Mouse (Mus musculus): ENCODE measurements at regions not wholly inside any gene's neighbourhood (a gene's known extent, or its start where the extent isn't known, plus 50 kb on each side); places are given as distances from the start of the nearest gene placed in this dataset.

GRCm38 (mm10) chr5:74885958-74886357 lies 158.6 kb downstream of the Chic2 start:
- DNase-seq (ENCODE audit: low read depth, low spot score), result no peak

- DNase-seq (ENCODE audit: low read depth, low spot score), result no peak
Observed at GRCm38 (mm10) chr5:74882563-74882962, 162.0 kb downstream of the Chic2 start.

- DNase-seq (ENCODE audit: low read depth, low spot score), result no peak
Observed at GRCm38 (mm10) chr5:74880669-74881226, 163.8 kb downstream of the Chic2 start.

GRCm38 (mm10) chr5:74880048-74880437 lies 164.5 kb downstream of the Chic2 start:
- DNase-seq (ENCODE audit: low read depth, low spot score), result no peak

GRCm38 (mm10) chr5:74879098-74880047 lies 165.2 kb downstream of the Chic2 start:
- no peak for DNase-seq (ENCODE audit: low read depth, low spot score)

GRCm38 (mm10) chr5:74877595-74877994 lies 167.0 kb downstream of the Chic2 start:
- DNase-seq (ENCODE audit: low read depth, low spot score), result no peak

- DNase-seq (ENCODE audit: low read depth, low spot score), result no peak
Observed at GRCm38 (mm10) chr5:74877185-74877584, 167.4 kb downstream of the Chic2 start.

GRCm38 (mm10) chr5:74874691-74875090 lies 169.9 kb downstream of the Chic2 start:
- no peak for DNase-seq (ENCODE audit: low read depth, low spot score)

- no peak for DNase-seq (ENCODE audit: low read depth, low spot score)
Observed at GRCm38 (mm10) chr5:74870615-74871014, 167.9 kb upstream of the Lnx1 start.

- peak; percentile 18 for DNase-seq (ENCODE audit: low read depth, low spot score)
Observed at GRCm38 (mm10) chr5:74867113-74867785, 164.5 kb upstream of the Lnx1 start.

- no peak for DNase-seq (ENCODE audit: low read depth, low spot score)
Observed at GRCm38 (mm10) chr5:74866697-74867096, 164.0 kb upstream of the Lnx1 start.

GRCm38 (mm10) chr5:74865446-74865845 lies 162.7 kb upstream of the Lnx1 start:
- DNase-seq (ENCODE audit: low read depth, low spot score), result no peak

- no peak for DNase-seq (ENCODE audit: low read depth, low spot score)
Observed at GRCm38 (mm10) chr5:74864540-74865157, 161.9 kb upstream of the Lnx1 start.

GRCm38 (mm10) chr5:74861297-74861696 lies 158.6 kb upstream of the Lnx1 start:
- DNase-seq (ENCODE audit: low read depth, low spot score), result no peak

- no peak for DNase-seq (ENCODE audit: low read depth, low spot score)
Observed at GRCm38 (mm10) chr5:74857861-74858260, 155.1 kb upstream of the Lnx1 start.

GRCm38 (mm10) chr5:74857161-74857560 lies 154.4 kb upstream of the Lnx1 start:
- DNase-seq (ENCODE audit: low read depth, low spot score), result no peak

- DNase-seq (ENCODE audit: low read depth, low spot score), result no peak
Observed at GRCm38 (mm10) chr5:74847824-74848223, 145.1 kb upstream of the Lnx1 start.

- no peak for DNase-seq (ENCODE audit: low read depth, low spot score)
Observed at GRCm38 (mm10) chr5:74846674-74847073, 144.0 kb upstream of the Lnx1 start.

- no peak for DNase-seq (ENCODE audit: low read depth, low spot score)
Observed at GRCm38 (mm10) chr5:74834401-74834800, 131.7 kb upstream of the Lnx1 start.

GRCm38 (mm10) chr5:74833887-74834286 lies 131.2 kb upstream of the Lnx1 start:
- no peak for DNase-seq (ENCODE audit: low read depth, low spot score)

GRCm38 (mm10) chr5:74832011-74832410 lies 129.3 kb upstream of the Lnx1 start:
- no peak for DNase-seq (ENCODE audit: low read depth, low spot score)

GRCm38 (mm10) chr5:74830646-74831045 lies 127.9 kb upstream of the Lnx1 start:
- peak; percentile 39 for DNase-seq (ENCODE audit: low read depth, low spot score)

Measured in R1 (cell line).